Mouse (Mus musculus): Measurements from ENCODE around the gene AC140267.1. TPM values are rescaled to one million over a fixed set of nuclear protein-coding genes. Genes with fewer than 3 reads are reported as not detected.

The AC140267.1 gene
- polyA plus RNA-seq, 1 experiment from 2014 or later: not detected

DNA sequence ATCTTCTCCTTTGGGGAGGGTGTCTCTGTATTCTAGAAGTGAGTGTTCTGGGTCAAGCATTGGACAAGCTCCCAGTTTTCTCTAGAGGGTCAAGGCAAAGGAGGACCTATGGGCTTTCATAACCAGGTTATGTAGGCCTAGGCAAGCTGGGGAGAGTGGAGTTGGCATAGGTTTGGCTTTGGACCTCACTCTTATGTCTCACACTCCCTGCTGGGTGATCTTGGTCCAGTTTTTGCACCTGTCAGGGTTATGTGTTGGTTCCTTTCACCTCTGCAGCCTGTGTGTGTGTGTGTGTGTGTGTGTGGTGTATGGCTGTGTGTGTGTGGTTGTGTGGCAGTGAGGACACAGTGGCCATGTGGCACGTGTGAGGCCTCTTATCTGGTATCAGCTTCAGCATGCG, 43.4 kb downstream of the AC140267.1 start:
- 89% methylated on average over 2 of the region's 2 CpGs for WGBS
- no peak for ATAC-seq
- Histone ChIP-seq H3K9ac (ENCODE audit: low read depth, low read length) (no peak overlapping the region), H3K4me2 (replicated peaks; ENCODE audit: low read depth) (no peak overlapping the region), H3K4me3 (ENCODE audit: low read depth, low read length) (no peak overlapping the region), H3K9me3 (ENCODE audit: control insufficient read depth) (no peaks in the 10 kb centered on the region), H3K4me1 (replicated peaks; ENCODE audit: control insufficient read depth, insufficient read depth, low read length) (no peaks in the 10 kb centered on the region), H3K27me3 (replicated peaks; ENCODE audit: control insufficient read depth, insufficient read depth, low read length) (no peaks in the 10 kb centered on the region), H3K27ac (ENCODE audit: low read depth, low read length) (no peak overlapping the region), H3K36me3 (ENCODE audit: control insufficient read depth, insufficient read depth) (no peaks in the 10 kb centered on the region)
- TF ChIP-seq CTCF (IDR thresholded peaks at IDR 0.05; ENCODE audit: low read depth): no peak

DNA sequence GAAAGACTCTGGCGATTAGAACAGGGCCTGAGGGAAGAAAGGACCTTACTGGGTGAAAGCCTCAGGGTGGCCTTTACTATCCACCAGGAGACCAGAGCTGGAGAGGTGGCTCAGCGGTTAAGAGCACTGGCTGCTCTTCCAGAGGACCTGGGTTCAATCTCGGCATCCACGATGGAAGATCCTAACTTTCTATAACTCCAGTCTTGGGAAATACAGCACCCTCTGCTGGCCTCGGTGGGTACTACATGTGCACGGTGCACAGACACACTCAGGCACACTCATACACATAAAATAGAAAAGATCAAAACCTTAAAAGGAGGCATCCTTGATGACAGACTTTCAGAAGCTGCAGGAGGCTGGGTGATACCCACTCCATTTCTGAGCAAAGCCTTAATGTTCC, 45.0 kb downstream of the AC140267.1 start:
- WGBS: 24% methylated on average over 6 of the region's 6 CpGs
- H3K4me3 ChIP-seq (ENCODE audit: low read depth, low read length): no peak overlapping the region
- ATAC-seq: no peak

More for the DNA sequence above, 45.0 kb downstream of the AC140267.1 start:
- Histone ChIP-seq H3K4me1 (replicated peaks; ENCODE audit: control insufficient read depth, insufficient read depth, low read length) (no peaks in the 10 kb centered on the region), H3K9me3 (ENCODE audit: control insufficient read depth) (no peaks in the 10 kb centered on the region), H3K27me3 (replicated peaks; ENCODE audit: control insufficient read depth, insufficient read depth, low read length) (peaks cover 4% of the 10 kb centered on the region), H3K36me3 (ENCODE audit: control insufficient read depth, insufficient read depth) (no peaks in the 10 kb centered on the region), H3K27ac (ENCODE audit: low read depth, low read length) (no peak overlapping the region), H3K4me2 (replicated peaks; ENCODE audit: low read depth) (no peak overlapping the region), H3K9ac (ENCODE audit: low read depth, low read length) (no peak overlapping the region)
- TF ChIP-seq CTCF (IDR thresholded peaks at IDR 0.05; ENCODE audit: low read depth): peak; percentile 72

Other genes starting within 250 kb of the AC140267.1 start
- gene Pdgfb, start 220.9 kb upstream of the AC140267.1 start, polyA plus RNA-seq (2015; fragmentation: Nextera tagmentation; extraction: Ambion mirVana): 6.9 and 7.1 TPM in 2 replicates
- 6.8 and 10.4 TPM in 2 replicates for gene Syngr1, start 144.5 kb upstream of the AC140267.1 start, polyA plus RNA-seq (2015; fragmentation: Nextera tagmentation; extraction: Ambion mirVana)
- gene Rpl3, start 144.0 kb upstream of the AC140267.1 start, polyA plus RNA-seq (2015; fragmentation: Nextera tagmentation; extraction: Ambion mirVana): 436 and 450 TPM in 2 replicates
- gene Tab1, start 102.7 kb upstream of the AC140267.1 start, polyA plus RNA-seq (2015; fragmentation: Nextera tagmentation; extraction: Ambion mirVana): 12.6 and 13.6 TPM in 2 replicates
- gene Mgat3, start 62.1 kb upstream of the AC140267.1 start, polyA plus RNA-seq (2015; fragmentation: Nextera tagmentation; extraction: Ambion mirVana): 12.2 and 13.1 TPM in 2 replicates
- 12.0 and 14.2 TPM in 2 replicates for gene Mief1, start 1.8 kb upstream of the AC140267.1 start, polyA plus RNA-seq (2015; fragmentation: Nextera tagmentation; extraction: Ambion mirVana)
- 95.2 and 106 TPM in 2 replicates for gene Atf4, start 19.3 kb downstream of the AC140267.1 start, polyA plus RNA-seq (2015; fragmentation: Nextera tagmentation; extraction: Ambion mirVana)
- gene Rps19bp1, start 28.5 kb downstream of the AC140267.1 start, polyA plus RNA-seq (2015; fragmentation: Nextera tagmentation; extraction: Ambion mirVana): 48.4 and 49.3 TPM in 2 replicates
- gene Cacna1i, start 51.4 kb downstream of the AC140267.1 start, polyA plus RNA-seq (2015; fragmentation: Nextera tagmentation; extraction: Ambion mirVana): 0.03 TPM in 1 of 2 replicates, not detected in the other